Mouse (Mus musculus) embryo, embryonic 11.5 days (tissue): ENCODE measurements around the gene Msi1.

Source experiments
- DNase-seq: peaks from one replicate; pipeline ENCODE4 v3.0.0-alpha.2; 2012; ENCODE audit warnings: low read depth, low spot score

Msi1 gene

GRCm38 (mm10) chr5:115429359-115430186 is at the start of gene Msi1:
TSS of gene Msi1 (plus strand) at chr5:115429599.
- DNase-seq, result no peak

GRCm38 (mm10) chr5:115391935-115392334 is 37.5 kb upstream of the Msi1 start:
- DNase-seq, result no peak

DNA sequence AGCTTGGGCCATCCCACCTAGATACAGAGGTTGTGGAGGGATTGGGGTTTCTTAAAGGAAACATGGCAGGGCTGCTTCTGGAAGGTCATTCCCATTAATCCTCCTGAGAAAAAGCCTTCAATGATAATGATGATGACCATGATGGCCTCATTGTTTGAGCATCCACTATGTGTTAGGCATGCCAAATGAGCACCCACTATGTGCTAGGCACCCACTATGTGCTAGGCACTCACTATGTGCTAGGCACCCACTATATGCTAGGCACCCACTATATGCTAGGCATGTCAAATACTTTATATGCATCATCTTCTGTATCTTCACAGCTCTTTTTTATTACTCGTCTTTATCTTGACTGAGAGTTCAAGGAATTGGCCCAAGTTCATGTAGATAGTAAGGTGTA is 36.4 kb upstream of the Msi1 start:
- DNase-seq, result no peak

- no peak for DNase-seq
These were observed 35.2 kb upstream of the Msi1 start for GRCm38 (mm10) chr5:115394223-115394622.

DNA sequence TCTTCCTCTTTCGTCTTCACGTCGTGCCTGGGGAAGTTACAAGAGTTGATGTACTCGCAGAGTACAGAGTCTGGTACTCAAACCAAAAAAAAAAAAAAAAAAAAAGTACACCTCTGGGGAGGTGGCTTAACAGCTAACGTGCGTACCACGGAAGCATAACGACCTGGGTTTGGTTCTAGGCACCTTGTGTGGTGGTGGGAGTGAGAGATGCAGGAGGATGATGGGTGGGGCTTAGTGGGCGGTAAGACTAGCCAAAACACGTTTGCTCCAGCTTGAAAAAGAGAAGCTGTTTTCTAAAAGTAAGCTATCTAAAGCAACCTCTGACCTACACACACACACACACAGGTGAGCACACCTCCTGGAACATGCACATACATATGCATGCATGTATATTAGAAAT is 34.6 kb upstream of the Msi1 start:
- DNase-seq, result no peak

- no peak for DNase-seq
These were observed 32.7 kb upstream of the Msi1 start for GRCm38 (mm10) chr5:115396654-115397053.

DNA sequence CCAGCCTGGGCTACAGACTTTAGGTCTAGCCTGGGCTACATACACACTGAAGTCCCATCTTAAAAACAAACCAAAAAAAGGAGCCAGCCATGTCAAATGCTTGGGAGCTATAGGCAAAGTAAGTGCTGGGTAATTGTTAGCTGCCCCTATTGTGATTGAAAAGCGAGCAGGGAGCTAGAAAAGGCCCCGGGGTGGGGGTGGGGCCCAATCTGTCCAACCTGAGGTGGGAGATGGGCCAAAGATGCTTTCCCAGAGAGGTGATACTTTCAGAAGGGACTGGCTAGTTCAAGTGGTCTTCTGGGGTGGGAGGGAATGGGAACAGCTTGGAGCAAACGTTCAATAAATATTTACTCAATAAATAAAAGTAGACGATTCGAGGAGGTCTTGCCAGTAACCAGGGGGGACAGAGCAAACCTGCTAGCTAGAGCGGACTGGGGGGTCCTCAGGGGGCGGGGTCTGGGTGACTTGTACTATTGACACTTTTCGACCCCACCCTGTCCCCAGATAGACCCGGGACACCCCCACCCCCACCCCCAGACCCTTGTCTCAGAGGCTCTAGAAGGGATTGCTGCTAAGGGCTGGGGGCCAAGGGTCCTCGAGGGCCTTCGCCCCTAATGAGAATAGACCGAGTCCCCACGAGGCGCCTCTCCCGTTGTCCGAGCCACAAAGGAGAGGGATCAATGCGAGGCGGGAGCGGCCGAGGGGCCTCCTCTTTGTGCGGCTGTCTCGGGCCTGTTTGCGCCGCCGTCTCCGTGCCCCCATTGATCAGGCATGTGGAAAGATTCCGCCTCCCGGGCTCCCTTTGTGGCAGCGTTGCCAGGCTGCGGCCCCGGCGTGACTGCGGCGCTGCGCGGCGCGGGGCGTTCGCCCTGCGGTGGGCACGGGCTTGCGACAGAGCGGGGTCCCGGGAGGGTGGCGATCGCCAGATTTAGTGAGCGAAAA is 31.3 kb upstream of the Msi1 start:
- peak; percentile 30 for DNase-seq

GRCm38 (mm10) chr5:115402063-115402462 is 27.3 kb upstream of the Msi1 start:
- DNase-seq, result no peak

DNA sequence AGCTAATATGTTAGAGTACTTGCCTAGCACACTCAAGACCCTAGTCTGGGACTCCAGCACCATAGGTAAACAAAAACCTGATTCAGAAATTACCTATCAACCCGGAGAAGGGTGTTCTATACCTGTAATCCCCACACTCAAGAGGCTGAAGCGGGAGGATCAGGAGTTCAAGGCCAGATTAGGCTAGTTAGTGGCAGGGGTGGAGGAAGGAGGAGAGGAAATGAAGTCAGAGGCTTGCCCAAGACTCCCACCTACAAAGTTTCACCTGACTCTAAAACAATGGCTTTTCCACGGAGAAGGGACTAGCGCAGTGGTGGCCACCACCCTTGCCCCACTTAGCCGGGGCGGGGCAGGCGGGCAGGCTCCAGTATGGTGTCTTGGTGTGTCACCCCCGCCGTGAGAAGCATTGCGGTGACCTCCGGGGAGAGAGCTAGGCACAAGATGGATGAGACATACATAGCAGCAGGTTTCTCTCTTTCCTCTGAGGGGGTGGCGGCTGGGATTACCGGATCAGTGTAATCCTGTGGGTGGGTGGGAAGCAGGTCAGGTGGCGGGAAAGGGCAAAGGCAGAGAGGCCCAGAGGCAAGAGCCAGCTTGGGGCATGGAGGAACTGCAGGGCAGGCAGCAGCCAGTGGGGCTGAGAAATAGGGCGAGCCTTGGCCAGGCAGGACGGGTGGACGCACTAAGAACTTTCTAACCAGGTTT is 25.8 kb upstream of the Msi1 start:
- DNase-seq, result no peak

- DNase-seq, result no peak
These were observed 25.1 kb upstream of the Msi1 start for GRCm38 (mm10) chr5:115404241-115404794.

DNA sequence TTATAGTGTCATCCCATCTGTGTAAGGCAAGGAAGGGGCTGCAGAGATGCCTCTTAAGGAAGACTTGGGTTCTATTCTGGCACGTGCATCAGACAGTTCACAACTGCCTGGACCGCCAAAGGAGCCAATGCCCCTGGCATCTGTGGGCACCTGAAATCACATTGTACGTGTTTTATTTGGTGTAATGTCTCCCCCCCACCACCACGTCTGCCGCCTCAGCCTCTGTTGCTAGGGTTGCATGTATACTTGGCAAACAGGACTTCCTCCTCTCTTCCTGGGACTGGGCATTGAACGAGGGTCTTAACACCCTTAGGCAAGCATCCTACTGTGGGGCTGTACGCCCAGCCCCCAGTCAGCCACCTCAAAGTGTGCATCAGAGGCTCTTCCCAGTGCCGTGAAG is 24.2 kb upstream of the Msi1 start:
- DNase-seq, result no peak

DNA sequence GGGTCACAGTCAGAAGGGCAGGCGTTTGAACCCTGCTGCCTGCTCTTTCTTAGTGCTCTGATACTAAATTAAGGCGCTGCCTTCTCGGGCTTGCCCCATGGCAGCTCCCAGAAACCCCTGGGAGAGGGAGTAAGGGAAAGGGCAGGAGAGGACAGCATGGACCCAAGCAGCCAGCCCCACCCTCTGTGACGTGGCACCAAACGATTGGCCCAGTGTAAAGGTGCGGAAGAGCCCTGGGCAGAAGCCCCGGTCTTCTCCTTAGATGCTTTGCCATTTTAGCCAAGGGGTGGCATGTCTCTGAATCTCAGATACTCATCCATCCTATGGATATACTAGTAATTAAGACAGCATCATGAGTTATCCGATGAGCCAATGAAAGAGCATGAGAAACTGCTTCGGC is 21.3 kb upstream of the Msi1 start:
- no peak for DNase-seq

GRCm38 (mm10) chr5:115415111-115416085 is 14.0 kb upstream of the Msi1 start:
- no peak for DNase-seq

DNA sequence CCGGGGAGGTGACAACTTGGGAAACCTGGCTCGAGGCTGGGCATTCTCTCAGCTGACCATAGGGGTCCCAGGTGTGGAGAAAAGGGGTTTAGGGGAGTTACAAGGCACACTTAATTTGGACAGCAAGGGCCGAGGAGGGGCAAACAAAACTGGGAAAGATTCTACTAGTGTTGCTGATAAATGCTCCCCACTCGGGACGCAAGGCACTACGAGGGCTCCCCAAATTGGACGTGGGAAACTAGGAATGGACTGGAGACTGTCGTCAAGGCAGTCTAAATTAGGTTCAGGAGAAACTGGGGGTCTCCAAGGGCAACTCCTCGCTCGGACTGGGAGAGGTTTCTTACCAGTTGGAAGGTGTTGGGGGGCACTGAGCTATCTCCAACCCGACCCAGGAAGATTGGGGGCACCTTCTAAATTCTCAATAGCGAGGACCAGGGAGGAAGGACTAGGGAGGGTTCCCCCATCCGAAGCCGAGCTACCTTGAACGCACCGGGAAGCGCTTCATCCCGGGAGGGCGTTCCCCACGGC is 504 bp upstream of the Msi1 start:
- DNase-seq, result no peak

DNA sequence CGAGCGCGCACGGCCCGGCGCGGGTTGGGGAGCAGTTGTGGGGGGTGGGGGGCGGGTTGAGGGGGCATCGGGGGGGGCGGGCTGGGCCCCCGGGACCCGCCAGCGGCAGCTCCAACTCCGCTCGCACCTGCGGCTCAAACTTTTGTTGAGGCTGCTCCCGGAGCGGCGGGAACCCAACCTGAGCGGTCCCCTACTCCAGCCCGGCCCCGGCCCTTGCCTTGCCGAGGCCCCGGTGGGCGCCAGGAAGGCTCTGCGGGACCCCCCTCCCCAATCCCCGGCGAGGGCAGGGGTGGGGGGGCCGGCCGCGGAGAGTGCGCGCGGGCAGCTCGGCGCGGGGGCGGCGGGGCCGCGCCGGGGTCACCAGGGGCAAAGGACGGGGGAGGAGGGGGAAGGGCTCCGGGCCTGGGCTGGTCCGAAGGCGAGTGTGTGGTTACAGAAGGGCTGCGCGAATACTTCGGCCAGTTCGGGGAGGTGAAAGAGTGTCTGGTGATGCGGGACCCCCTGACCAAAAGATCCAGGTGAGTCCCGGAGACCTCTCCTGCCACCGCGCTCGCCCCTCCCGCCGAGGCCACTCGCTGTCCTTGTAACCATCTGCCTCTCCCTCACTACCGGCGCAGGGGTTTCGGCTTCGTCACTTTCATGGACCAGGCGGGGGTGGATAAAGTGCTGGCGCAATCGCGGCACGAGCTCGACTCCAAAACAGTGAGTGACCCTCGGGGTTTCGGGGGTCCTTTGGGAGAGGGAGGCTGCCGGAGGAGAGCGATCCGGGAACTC is 975 bp downstream of the Msi1 start:
- DNase-seq, result no peak

- no peak for DNase-seq
These were observed 1.9 kb downstream of the Msi1 start for GRCm38 (mm10) chr5:115431061-115431897.

GRCm38 (mm10) chr5:115431898-115432259 is 2.5 kb downstream of the Msi1 start:
- no peak for DNase-seq

- no peak for DNase-seq
These were observed 3.0 kb downstream of the Msi1 start for GRCm38 (mm10) chr5:115432395-115432794.

DNA sequence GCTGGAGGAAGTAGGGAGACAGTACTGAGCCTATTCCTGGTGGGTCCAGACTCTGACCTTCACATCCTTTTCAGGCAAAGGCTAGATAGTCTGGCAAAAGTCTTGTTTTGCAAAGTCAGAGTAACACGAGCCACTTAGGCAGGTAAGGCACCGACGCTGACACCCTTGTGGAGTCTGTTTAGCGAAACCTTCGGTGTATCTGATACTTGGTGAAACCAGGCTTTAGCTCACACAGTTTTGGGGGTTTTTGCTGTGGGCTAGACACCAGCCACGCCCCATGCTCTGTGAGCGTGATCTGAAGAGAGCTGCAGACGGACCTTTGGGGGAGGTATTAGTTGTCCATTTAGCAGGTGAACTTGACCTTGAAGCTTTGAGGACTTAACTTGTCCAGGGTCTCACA is 3.8 kb downstream of the Msi1 start:
- DNase-seq, result no peak
